Mouse (Mus musculus) cerebellum, postnatal 36 days (tissue): ENCODE results near the gene Vasn.

Experiments used
- DNase-seq, 2 experiments: peaks; one replicate each; pipeline ENCODE4 v3.0.0; 2021 to 2022; ENCODE audit warnings: mixed read lengths in 2 of 2

Gene Vasn

DNA sequence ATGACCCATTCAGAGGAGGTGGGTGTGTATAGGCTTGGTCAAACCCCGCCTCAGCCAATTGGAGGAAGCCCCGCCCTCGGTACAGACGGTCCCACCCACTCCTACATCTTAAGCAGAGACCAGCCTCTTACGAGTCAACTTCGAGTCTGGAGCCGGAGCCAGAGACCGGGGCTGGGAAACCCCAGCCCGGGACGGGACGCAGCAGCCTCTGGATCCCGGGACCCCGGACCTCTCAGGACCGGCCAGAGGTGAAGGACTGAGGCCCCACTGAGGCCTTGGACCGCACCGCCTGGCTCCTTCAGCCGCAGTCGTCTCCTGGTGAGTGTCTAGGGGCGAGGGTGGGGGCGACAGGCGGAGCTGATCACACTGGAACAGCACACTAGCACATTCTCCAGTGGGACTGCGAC, at the start of gene Vasn, which contains the start of gene Dnaja3:
Vasn (plus strand) TSS at position 111 of the 407 bp plus-strand sequence.
Dnaja3 (plus strand) TSS at position 159 of the 407 bp plus-strand sequence.
- no peak for DNase-seq

DNA sequence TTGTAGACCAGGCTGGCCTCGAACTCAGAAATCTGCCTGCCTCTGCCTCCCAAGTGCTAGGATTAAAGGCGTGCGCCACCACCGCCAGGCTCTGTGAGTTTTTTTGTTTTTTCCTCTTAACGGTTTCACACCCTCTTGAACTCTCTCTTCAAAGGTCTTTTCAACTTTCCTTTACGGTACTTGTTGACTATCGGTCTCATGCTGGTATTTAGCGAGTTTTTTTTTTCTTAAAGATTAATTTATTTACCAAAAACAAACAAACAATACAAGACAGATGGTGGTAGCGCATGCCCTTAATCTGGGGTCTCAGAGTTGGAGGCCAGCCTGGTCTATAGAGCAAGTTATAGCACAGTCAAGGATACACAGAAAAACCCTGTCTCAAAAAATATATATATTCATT, 49.5 kb upstream of the Vasn start:
- no peak for DNase-seq

DNA sequence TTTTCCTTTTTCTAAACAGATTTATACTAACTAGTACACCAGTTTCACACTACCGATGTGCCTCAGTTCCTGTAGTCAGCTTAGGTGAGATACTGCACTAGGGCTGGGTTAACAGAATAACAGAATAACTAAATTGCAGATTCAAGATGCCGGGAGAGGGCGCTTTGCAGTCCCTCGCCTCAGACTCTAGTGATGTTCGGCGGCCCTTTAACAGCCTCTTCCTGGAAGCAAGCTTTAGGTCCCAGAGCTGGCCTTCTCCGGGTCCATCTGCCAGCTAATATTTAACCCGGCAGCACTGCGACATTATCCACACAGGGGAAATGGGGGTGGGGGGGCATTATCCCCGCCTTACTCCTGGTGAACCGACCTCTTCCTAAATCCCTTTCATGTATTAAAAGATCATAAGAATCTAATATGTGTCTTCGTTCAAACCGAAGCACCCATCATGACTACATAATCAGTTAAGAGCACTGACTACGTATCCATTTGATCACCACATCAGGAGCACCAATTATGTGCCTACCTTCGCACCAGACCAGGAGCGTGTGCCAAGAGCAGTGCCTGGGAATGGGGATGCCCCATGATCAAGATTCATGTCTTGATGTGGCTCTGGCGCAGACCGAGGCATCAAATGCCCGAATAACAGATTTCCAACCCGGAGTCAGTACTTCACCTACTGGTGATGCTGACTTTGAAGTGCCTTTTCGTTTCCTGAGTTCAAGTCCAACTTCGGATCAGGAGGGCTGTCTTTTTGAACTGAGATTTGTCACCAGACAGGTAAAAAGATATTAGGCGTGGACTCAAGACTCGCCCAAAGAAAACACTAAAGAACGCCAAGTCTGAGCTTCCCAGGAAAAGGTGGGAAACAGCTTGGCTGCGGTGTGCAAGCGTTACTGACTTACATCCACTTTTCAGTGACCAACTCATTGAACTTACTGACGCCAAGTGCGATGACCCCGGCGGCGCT, 46.5 kb upstream of the Vasn start:
- DNase-seq = peak; percentile 66 to 72

- peak; percentile 36 to 55 for DNase-seq
Measured at GRCm38 (mm10) chr16:4593971-4594813, 45.5 kb upstream of the Vasn start, which contains the start of gene Glis2. Gene Glis2 (plus strand): TSS chr16:4594713.

GRCm38 (mm10) chr16:4594814-4595526, 44.8 kb upstream of the Vasn start:
- DNase-seq = peak; percentile 25 to 40

DNA sequence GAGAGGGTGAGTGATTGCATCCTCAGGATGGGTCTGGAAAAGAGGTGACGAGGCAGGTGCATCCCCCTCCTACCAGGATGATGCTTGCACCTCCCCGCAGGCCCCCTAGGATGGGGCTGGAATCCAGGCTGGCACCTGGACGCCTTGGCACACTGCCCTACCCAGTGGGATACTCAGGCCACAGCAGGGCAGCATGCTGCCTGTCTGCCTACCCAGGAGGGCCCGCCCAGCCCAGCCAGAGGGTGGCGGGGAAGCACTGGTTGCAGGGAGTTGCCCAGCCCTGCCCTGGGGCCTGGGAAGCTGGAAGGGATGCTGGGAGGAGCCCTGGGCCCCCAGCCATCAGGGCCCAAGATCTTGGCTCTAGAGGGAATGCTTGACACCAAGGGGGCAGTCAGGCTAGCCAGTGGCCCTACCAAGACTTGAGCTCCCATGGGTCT, 44.2 kb upstream of the Vasn start:
- peak; percentile 39 to 49 for DNase-seq

DNA sequence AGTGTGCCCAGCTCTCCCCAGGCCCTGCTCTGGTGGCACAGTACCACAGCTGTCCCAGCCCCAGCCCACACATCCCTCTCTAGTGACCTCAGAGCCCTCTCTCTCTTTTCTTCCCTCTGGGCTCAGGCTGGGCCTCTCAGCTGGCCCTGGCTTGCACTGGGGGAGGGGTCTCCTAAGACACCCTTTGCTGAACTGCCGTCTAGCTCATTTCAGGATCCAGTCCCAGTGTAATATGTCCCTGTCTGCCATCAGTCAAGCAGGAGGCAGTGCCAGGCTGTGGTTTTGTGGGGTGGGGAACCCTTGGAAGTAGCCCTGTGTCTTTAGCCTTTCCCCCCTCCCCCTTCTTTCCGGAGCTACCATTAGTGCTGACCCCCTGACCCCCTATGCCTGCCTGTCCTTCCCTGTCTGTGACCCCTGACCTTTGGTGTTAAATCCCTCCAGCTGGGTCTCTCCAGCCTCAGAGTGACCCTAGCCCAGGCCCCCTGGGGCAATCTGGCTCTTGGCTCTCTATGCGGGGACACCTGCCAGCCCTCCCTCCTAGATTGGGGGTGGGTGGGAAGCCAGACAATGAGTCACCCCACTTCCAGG, 43.5 kb upstream of the Vasn start:
- DNase-seq = no peak

DNA sequence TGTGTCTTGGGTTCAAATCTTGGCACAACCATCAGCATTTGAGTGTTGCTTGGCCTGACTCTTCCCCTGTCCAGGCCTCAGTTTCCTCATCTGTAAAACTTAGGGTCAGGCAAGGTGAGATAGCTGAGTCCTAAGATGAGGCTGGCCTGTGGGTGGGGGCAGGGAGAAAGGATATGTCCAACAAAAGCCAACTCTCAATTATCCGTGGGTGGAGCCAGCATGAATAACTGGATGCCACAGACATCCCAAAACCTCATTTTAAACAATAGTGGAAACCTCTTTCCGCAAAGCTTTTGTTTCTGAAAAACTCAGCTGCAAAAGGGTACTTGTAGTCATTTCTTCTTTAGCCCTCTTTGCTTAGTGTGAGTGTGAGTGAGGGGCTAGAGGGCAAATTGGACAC, 42.9 kb upstream of the Vasn start:
- DNase-seq = no peak

GRCm38 (mm10) chr16:4597296-4597695, 42.4 kb upstream of the Vasn start:
- DNase-seq = no peak

DNA sequence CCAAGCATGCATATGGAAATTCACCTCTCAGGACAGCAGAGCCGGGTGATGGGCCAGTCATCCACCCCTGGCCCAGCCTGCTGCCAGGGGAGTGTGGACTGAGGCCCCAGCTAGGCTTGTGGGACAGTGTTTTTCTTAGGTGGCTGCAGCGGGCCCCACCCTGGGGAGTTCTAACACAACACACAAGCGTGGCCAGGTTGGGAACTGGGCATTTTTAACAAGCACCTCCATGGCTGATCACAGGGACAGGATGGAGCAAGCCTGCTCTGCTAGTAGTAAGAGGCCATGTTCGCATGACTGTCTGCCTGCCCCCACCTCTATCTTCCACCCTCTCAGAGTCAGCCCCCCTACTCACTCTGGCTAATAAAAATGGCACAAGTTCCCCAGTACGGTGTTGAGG, 41.7 kb upstream of the Vasn start:
- DNase-seq = no peak

DNA sequence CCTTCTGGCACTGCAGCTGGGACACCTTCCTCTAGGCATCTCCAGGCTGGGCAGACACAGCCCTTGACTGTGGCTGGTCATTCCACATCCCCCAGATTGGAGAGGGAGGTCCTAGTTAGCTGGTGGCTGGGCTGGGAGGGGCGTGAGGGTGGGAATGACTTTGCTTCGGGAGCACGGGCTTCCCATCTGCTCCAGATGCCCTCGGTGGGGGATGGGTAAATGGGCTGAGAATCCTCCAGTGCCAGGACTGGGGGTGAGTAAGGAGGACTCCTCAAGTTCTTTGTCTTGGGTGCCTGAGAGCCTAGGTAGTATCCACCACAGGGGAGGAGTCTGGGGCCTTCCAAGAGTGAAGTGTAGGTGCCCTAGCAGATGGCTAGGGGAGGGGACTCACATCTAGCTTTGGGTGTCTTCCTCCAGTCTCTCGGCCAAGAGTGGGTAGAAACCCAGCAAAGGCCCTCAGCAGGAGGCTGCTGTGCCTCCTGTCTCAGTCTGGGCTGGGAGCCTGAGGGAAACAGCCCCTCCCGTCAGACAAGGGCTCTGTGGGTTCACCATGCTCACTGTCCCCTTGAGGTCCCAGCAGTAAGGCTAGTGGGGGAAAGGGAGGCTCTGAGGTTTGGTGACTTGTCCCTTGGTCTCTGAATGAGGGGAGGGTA, 40.7 kb upstream of the Vasn start:
- no peak for DNase-seq

DNA sequence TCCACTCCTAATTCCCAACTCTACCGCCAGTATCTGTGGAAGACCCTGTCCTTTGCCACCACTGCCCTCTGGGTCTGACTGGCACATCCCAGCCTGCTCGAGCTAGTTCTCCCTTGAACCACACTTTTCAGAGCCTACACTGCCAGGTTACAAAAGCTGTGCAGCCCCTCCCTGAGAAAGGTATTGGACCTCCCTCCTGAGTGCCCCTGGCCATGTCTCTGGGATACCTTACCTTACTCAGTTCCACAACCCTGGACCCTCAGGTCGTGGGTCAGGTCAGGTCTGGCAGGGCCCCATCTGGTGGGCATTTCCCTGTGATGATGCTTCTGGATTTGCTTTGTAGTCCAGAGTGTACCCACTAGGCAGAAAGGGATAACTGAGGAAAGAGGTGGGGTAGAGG, 40.1 kb upstream of the Vasn start:
- no peak for DNase-seq

DNA sequence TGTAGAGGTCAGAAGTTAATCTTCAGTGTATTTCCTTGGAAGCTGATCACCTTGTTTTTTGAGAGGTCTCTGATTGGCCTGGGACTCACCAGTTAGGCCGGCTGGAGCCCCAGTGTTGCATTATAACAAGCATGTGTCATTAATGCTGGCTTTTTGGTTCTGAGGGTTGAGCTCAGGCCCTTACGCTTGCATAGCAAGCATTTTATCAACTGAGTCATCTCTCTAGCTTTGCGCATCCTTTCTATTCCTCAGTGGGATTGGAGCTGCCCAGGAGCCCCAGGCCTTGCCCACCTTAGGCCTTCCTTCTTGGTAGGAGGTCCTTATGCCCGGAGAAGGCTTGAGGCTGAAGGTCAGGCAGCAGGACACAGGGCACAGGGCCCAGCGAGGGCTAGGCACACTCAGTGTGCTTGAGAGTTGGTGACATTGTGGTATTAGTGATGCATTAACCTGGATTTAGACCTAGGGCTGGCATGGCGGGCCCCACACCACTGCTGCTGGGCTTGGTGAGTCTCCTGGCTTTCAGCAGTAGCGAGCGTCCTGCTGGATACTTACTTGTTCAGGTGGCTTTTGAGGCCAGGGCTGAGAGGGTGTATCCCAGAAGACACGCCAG, 38.9 kb upstream of the Vasn start:
- DNase-seq = no peak

GRCm38 (mm10) chr16:4602189-4602588, 37.6 kb upstream of the Vasn start:
- DNase-seq = no peak

- DNase-seq = no peak
Measured at GRCm38 (mm10) chr16:4602766-4603452, 36.8 kb upstream of the Vasn start.

GRCm38 (mm10) chr16:4603453-4603837, 36.3 kb upstream of the Vasn start:
- DNase-seq = no peak

- DNase-seq = no peak
Measured at GRCm38 (mm10) chr16:4604293-4604837, 35.4 kb upstream of the Vasn start.

GRCm38 (mm10) chr16:4605514-4606131, 34.1 kb upstream of the Vasn start:
- DNase-seq = no peak

DNA sequence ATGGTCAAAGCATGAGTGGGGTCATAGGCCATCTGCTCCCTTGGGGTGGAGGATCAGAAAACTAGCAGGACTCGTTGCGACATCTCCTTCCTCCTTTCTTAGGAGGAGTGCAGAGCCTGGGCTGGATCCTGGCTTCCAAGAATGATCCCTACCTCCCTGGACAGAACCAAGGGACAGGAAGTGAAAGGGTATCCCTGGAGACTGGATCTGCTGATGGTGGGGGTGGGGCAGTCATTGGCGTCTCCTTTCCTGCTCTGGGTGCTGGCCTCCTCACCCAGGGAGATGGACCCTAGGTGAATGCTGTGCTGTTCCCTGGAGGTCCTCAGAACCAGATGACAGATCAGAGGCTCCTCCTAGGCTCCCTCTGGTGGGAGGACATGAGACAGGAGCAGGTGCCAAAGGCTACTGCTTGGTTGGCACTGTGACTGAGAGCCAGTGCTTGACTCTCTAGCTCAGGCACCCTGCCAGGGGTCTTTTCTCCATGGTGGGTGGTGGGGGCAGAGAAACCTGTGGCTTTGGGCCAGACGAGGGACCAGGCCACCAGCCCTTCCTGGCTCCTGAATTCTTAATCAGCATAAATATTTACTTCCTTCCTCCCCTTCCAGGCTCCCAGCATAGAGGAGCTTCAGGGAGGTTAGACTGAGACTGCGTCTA, 33.2 kb upstream of the Vasn start:
- DNase-seq = peak; percentile 37 to 44
